Mouse (Mus musculus) midbrain, postnatal 0 days (tissue): ENCODE data around the gene Gm49378. TPM values are rescaled to one million over a fixed set of nuclear protein-coding genes. Genes with fewer than 3 reads are reported as not detected.
A peak's percentile ranks its signal among the peaks of the same experiment; 100 is the strongest.

ENCODE experiments used
- ATAC-seq: fragments of 200-750 bp; cut with Nextera tagmentation; 2 replicates; pipeline ENCODE4 v1.8.0; 2017; ENCODE audit warnings: moderate number of reproducible peaks, mild to moderate bottlenecking, moderate TSS enrichment, moderate library complexity; ENCODE audit not compliant: low FRiP score
- DNase-seq: peaks from one replicate; pipeline ENCODE4 v3.0.0-alpha.2; 2015; ENCODE audit warnings: low spot score
- H3K27ac ChIP-seq: fragments of 300-500 bp; sonication (generic); 2 replicates; pipeline ENCODE4 v1.5.1; 2014; ENCODE audit warnings: low read depth, mild to moderate bottlenecking, low read length, mixed read lengths
- H3K27me3 ChIP-seq: fragments of 300-500 bp; sonication (generic); 2 replicates; pipeline ENCODE4 v1.6.1; 2014; ENCODE audit warnings: low read length, control low read depth, mixed read lengths; ENCODE audit not compliant: insufficient read depth
- H3K36me3 ChIP-seq: fragments of 300-500 bp; sonication (generic); 2 replicates; pipeline ENCODE4 v1.6.1; 2014; ENCODE audit warnings: low read length, control low read depth, mixed read lengths; ENCODE audit not compliant: insufficient read depth
- H3K4me1 ChIP-seq: fragments of 300-500 bp; sonication (generic); 2 replicates; pipeline ENCODE4 v1.6.1; 2014; ENCODE audit warnings: mild to moderate bottlenecking, control low read depth, antibody characterized with exemption, low read length, mixed read lengths; ENCODE audit not compliant: insufficient read depth
- H3K4me2 ChIP-seq: fragments of 300-500 bp; sonication (generic); 2 replicates; pipeline ENCODE4 v1.6.1; 2014; ENCODE audit warnings: low read depth, mild to moderate bottlenecking, low read length, mixed read lengths; ENCODE audit not compliant: poor library complexity, severe bottlenecking
- H3K4me3 ChIP-seq: fragments of 300-500 bp; sonication (generic); 2 replicates; pipeline ENCODE4 v1.5.1; 2014; ENCODE audit warnings: low read depth, mild to moderate bottlenecking, low read length, moderate library complexity
- H3K9ac ChIP-seq: fragments of 300-500 bp; sonication (generic); replicated peaks from 2 replicates; pipeline ENCODE4 v1.6.1; 2014; ENCODE audit warnings: mild to moderate bottlenecking, low read length, moderate library complexity, mixed read lengths; ENCODE audit not compliant: poor library complexity, severe bottlenecking
- H3K9me3 ChIP-seq: fragments of 300-500 bp; sonication (generic); 2 replicates; pipeline ENCODE4 v1.6.1; 2016; ENCODE audit warnings: low read length, control low read depth
- CTCF ChIP-seq: IDR thresholded peaks from 2 replicates; pipeline ENCODE4 v1.5.1; 2016; ENCODE audit warnings: antibody characterized with exemption, mild to moderate bottlenecking
- WGBS: fragments of 180-500 bp; shearing (Covaris S2); extraction: QIAGEN DNeasy Blood & Tissue Kit; methylation state at CpG from one replicate; pipeline ENCODE4 v1.1.7; 2014; 5-methylcytosine and 5-hydroxymethylcytosine counted together
- polyA plus RNA-seq: library from polyadenylated mRNA; unstranded; fragments of >200 nt; fragmentation: Nextera tagmentation; extraction: Ambion mirVana; gene quantifications from 2 replicates; pipeline ENCODE4 v1.2.1, GENCODE M21; 2015
- total RNA-seq: library from RNA; depleted of rRNA; stranded (reverse); fragments of >200 nt; gene quantifications from 2 replicates; pipeline ENCODE4 v1.2.3, GENCODE M21; 2014

Gm49378 gene
- total and polyA plus RNA-seq, 2 experiments from 2014 or later = 2.8 to 6.7 TPM

DNA sequence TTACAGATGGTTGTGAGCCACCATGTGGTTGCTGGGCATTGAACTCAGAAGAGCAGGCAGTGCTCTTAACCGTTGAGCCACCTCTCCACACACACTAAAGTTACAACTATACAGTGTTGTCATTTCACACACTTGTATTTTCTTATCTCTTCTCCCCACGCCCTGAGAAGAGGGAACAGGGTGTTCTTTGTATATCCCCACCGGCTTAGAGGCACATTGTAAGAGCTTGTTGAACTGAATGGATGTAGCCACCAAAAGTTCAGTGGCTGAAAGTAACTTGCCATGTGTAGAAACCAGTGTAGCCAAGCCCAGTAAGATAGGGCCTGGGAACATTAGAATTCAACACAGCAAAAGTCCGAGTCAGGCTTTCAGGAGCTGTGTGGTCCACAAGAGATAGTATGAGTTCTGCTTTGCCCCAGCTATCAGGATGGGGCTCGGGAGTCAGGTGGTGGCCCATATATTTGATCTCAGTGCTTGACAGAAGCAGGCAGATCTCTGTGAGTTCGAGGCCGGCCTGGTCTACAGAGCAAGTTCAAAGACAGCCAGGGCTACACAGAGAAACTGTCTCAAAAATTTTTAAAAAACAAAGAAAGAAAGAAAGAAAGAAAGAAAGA, 23.0 kb downstream of the Gm49378 start:
- 89% methylated on average over 7 of the region's 7 CpGs for WGBS
- Histone ChIP-seq H3K36me3 (0 out of 2 replicates have a peak, but pooled peaks cover 2% of the 10 kb centered on the region), H3K4me3 (no peak overlapping the region), H3K4me1 (no peaks in the 10 kb centered on the region), H3K27ac (no peak overlapping the region), H3K9ac (no peak overlapping the region), H3K4me2 (no peak overlapping the region), H3K27me3 (no peaks in the 10 kb centered on the region), H3K9me3 (no peaks in the 10 kb centered on the region)
- ATAC-seq (no peak), DNase-seq (no peak)
- no peak for TF ChIP-seq CTCF

GRCm38 (mm10) chr14:55613346-55613745, 24.3 kb downstream of the Gm49378 start:
- no peak overlapping the region for H3K4me2 ChIP-seq
- WGBS = 62% methylated on average over 6 of the region's 6 CpGs

DNA sequence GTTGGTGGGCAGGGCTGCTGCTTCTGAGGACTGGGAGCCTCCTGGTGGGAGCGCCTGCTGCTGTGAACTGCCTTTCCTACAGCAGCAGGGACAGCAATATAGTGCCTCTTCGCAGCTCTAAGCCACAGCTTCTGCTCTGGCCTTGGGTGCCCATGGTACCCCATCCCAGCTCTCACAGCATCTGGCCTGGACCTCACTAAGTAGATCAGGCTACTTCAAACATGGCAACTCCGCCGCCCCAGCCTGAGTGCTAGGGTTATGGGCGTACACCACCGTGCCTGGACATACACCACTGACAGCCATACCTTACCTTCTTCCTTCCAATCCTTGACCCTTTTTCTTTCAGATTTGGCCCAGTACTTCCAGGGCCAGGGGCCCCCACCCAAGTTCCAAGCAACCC, 29.4 kb downstream of the Gm49378 start:
- WGBS = 97% methylated on average over 6 of the region's 6 CpGs
- peaks cover 41% of the 10 kb centered on the region for H3K36me3 ChIP-seq

More at GRCm38 (mm10) chr14:55613346-55613745, 24.3 kb downstream of the Gm49378 start:
- TF ChIP-seq CTCF = no peak
- Histone ChIP-seq H3K4me3 (no peak overlapping the region), H3K27ac (no peak overlapping the region), H3K27me3 (no peaks in the 10 kb centered on the region), H3K4me1 (no peaks in the 10 kb centered on the region), H3K9ac (no peak overlapping the region), H3K9me3 (no peaks in the 10 kb centered on the region), H3K36me3 (peaks cover 11% of the 10 kb centered on the region)
- DNase-seq (no peak), ATAC-seq (no peak)

DNA sequence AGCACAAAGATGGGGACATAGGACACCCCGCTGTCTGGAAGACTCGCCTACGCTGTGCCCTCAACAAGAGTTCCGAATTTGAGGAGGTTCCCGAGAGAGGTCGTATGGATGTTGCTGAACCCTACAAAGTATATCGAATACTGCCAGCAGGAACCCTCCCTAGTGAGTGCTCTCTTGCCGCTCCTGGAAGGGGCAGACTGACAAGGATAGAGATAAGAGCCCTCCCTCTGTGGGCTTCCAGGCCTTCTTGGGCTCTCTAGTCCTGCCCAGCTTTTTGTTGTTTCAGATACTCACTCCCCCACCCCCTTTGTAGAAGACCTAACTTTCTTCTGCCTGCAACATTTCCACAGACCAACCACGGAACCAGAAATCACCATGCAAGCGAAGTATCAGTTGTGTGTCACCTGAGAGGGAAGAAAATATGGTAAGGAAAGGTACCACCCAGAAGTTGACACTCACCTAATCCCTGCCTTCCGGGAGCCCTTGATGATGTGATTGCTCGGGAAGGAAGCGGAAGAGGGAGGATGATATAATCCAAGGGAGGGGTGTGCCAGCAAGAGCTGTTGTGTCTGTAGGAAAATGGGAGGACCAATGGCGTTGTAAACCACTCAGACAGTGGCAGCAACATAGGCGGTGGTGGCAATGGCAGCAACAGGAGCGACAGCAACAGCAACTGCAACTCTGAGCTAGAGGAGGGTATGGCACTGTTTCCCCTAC, 31.8 kb downstream of the Gm49378 start:
- Histone ChIP-seq H3K9ac (no peak overlapping the region), H3K27ac (no peak overlapping the region), H3K4me2 (no peak overlapping the region), H3K9me3 (no peaks in the 10 kb centered on the region), H3K27me3 (no peaks in the 10 kb centered on the region), H3K36me3 (peaks cover 64% of the 10 kb centered on the region), H3K4me1 (no peaks in the 10 kb centered on the region), H3K4me3 (no peak overlapping the region)
- WGBS = 95% methylated on average over 16 of the region's 16 CpGs
- no peak for TF ChIP-seq CTCF
- ATAC-seq (no peak), DNase-seq (no peak)

More for the DNA sequence above, 29.4 kb downstream of the Gm49378 start:
- Histone ChIP-seq H3K4me3 (no peak overlapping the region), H3K9me3 (no peaks in the 10 kb centered on the region), H3K9ac (no peak overlapping the region), H3K27me3 (no peaks in the 10 kb centered on the region), H3K27ac (no peak overlapping the region), H3K4me1 (no peaks in the 10 kb centered on the region), H3K4me2 (no peak overlapping the region)
- TF ChIP-seq CTCF = no peak
- no peak for DNase-seq
- ATAC-seq = no peak

DNA sequence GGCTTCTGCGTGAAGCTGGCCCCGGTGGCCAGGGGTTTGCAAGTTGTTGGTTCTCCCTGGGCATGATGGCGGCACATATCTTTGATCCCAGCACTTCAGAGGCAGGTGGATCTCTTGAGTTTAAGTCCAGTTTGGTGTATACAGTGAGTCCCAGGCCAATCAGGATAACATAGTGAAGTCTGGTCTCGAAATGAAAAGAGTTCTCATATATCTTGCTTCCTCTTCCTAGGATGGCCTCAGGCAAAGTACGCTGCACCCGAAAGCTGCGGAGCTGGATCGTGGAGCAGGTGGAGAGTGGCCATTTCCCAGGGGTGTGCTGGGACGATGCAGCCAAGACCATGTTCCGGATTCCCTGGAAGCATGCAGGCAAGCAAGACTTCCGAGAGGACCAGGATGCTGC, 32.9 kb downstream of the Gm49378 start:
- no peaks in the 10 kb centered on the region for H3K4me1 ChIP-seq
- WGBS = 86% methylated on average over 11 of the region's 11 CpGs
- peak overlapping the region; percentile 68; the same call in 1 of the 2 replicates for H3K27ac ChIP-seq
- TF ChIP-seq CTCF = no peak
- no peak overlapping the region for H3K4me3 ChIP-seq
- H3K9me3 ChIP-seq = no peaks in the 10 kb centered on the region
- H3K36me3 ChIP-seq = peaks cover 71% of the 10 kb centered on the region
- H3K9ac ChIP-seq = no peak overlapping the region
- no peak for ATAC-seq
- no peak overlapping the region for H3K4me2 ChIP-seq
- H3K27me3 ChIP-seq = no peaks in the 10 kb centered on the region
- DNase-seq = no peak
